Mouse (Mus musculus): ENCODE results near the gene Bud13.
"Not testable (repeated sequence)": the region's sequence is repeated elsewhere in the genome, so short reads cannot be mapped to it uniquely, and the experiment has no call there.

The Bud13 gene

DNA sequence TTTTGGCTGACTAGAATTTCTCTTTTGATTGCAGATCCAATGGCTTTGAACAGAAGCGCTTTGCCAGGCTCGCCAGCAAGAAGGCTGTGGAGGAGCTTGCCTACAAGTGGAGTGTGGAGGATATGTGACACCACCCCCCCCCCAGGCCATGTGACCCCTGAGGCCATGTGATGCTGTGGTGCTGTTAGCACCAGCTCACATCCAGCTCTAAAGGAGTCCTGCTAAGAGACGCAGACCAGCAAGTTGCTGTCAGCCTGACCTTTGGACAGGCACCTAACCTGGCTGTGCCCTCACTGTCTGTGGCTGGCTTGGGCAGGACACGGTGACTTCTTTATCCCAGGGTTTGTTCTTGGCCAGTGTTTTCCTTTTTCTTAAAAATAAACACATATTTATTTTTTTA is 15.6 kb downstream of the Bud13 start:
- DNase-seq (ENCODE audit: low read depth, low spot score): no peak

DNA sequence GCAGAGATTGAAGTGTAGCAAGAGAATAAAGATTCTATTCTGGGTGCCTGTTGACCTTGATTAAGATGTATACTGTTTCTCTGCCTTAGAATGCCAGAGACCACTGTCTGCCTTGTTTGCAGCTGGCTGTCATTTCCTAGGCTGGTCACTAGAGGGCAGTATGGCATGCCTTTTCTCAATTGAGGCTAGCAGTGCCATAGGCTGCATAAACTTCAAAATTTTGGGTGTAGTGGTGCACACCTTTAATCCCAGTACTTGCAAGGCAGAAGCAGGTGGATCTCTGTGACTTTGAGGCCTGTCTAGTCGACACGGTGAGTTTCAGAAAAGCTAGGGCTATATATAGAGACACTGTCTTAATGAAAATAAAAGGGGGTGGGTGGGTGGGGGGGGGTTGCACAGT is 19.3 kb downstream of the Bud13 start:
- no peak for DNase-seq (ENCODE audit: low read depth, low spot score)

DNA sequence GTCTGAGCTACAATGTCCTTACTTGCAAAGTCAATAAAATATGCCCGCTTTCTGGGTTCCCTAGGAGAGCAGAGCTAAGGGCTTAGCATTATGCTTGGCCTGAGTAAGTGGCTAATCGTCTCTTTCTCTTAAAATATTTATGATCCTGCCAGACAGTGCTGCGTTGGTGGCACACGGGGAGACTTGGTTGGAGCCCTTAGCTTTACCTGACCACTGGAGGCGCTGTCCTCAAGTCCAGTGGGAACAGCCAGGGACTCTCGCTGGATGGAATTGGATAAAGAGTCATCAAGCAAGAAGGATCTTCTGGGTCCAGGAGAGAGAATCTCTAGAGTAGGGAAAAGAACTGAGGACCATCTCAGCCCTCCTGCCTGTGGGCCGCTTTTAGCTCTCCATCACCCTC is 26.3 kb downstream of the Bud13 start:
- no peak for DNase-seq (ENCODE audit: low read depth, low spot score)

DNA sequence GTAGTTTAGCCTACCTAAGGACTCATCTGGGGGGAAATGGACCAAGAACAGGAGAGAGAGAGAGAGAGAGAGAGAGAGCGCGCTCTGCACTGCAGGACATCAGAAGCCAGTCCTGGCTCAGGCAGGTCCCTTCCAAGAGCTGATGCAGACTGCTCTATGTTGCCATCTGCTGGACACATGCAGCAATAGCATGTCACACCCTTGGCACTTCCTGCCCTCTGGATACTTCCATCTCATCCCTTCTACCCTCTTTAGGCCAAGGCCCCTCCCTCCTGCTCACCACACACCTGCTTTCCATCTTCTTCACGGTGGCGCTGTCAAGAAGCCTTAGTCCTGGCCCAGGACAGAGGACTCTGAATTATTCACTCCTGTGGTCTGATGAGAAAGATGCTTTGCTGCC is 31.7 kb downstream of the Bud13 start:
- DNase-seq (ENCODE audit: low read depth, low spot score): peak; percentile 71

DNA sequence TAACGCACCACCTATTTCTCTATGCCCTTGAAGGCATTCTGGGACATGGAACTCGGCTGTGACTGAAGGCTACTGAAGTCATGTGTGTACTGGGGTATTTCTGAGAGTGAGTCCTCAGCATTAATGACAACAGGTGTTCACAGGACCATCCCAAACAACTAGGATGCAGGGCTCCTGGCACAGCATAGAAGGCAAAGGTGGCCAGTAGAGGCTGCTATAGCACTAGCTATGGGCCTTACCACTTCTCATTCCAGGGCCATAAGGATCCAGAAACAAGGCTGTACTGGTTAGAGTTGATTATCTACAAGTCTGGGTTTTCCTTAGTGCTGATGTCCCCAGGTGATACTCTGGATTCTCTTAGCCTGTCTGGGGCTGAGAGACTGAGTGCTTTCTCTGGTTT is 32.1 kb downstream of the Bud13 start:
- no peak for DNase-seq (ENCODE audit: low read depth, low spot score)

DNA sequence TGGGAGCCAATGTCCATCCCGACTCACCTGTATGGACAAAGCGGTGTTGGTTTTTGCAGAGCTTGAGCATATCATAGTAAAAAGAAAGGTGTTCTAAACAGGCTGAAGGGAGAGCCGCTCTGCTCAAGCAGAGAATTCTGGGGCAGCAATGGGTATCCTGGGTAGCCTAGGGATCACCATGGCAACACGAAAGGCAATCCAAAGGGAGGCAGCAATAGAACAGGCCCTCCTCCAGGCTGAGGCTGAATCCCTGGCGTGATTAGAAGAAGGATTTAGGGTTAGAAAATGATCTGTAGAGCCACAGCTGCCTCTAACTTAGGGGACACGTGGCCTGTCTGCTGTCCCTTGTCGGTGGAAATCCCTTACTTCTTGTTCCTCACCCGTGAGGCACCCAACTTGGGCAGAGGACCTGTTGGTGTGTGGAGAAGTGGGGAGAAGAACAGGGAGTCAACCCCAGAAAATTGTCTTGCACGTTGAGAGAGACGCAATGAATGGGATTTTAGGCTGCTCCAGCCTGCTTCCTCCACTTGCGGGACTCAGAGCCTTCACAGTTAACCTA is 33.1 kb downstream of the Bud13 start:
- no peak for DNase-seq (ENCODE audit: low read depth, low spot score)

DNA sequence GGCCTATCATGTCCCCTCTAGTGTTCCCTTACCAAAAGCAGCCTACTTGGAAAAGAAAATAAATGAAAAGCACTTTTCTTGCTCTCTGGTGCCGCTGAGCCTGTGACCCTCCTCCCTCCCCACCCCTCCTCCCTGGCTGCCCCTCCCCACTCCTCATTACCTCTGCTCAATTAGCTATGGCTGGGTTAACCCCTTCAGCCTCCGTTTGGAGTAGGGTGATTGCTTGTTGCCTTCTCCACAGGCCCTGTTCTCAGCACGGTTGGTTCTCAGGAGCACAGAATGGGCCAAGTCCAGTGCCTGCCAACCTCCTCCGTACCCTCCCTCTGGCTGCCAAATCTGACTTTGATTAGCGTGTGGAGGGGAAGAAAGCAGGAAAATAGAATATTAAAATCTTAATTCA is 33.6 kb downstream of the Bud13 start:
- no peak for DNase-seq (ENCODE audit: low read depth, low spot score)

DNA sequence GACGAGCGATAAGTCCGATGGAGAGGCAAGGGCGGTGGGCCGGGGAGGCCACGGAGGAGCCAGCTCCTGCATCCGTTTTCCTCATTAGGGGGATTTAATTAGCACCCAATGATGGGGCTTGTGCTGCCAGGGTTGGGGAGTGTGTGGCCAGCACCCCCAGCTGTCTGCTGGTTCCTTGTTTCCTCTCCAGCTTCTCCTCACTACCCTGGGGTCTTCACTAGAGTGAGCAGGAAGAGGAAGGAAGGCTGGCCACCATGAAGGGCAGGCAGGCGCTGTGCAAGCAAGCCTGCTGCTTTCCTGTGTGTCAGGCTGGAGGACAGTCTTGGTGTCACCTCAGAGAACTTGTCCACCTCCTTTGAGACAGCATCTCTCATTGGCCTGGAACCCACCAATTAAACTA is 34.1 kb downstream of the Bud13 start:
- no peak for DNase-seq (ENCODE audit: low read depth, low spot score)

DNA sequence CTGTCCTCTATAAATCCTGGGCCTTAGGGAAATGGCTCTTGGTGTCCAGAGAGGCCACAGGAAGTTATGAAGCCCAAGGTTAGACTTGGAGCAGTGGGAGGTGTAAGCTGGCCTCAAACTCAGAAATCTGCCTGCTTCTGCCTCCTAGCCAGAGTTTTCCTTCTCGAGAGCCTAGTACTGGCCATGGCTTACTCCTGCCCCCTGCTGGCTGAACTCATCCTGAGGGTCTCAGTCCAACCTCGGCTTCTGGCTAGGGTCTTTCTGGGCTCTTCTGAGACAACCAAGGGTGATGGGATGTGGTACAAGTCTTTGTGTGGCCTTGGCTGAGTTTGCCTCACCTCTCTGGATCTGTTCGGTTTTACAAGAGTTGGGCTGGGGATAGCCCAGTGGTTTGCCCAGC is 35.1 kb downstream of the Bud13 start:
- no peak for DNase-seq (ENCODE audit: low read depth, low spot score)

DNA sequence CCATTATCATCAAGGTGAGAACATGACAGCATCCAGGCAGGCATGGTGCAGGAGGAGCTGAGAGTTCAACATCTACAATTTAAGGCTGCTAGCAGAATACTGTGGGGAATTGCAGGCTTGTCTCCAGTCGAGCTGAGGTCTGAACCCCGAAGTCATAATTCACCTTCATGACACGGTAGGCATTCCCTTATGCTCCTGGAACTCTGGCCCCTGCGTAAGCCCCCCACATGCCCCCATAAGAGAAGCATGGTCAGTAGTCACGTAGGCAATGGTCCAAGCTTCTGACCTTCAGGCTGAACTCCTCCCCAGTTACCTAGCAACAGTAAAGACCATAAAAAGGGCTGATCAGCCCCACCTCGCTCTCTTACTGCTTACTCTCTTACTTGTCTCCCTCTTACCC is 37.1 kb downstream of the Bud13 start, which contains the start of gene 4931429L15Rik:
TSS of gene 4931429L15Rik (minus strand) at position 101 of the 400 bp plus-strand sequence.
- not testable (repeated sequence) for DNase-seq (ENCODE audit: low read depth, low spot score)

DNA sequence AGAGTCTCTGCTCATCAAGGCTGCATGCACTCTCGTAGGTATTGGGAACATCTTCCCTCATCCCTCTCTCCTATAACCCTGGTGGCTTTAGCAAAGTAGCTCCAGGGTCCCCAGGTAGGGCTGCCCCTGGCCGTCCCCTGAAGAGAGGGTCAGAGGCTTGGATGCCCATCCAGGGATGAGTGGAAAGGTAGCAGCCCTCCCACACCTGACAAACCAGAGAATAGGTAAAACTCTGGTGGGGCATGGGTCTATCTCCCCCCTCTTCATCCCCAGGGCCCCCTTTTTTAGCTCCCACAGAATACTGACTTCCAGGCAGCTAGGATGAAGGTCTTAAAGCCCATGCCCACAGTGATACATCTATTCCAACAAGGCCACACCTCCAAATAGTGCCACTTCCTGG is 37.7 kb downstream of the Bud13 start:
- no peak for DNase-seq (ENCODE audit: low read depth, low spot score)

DNA sequence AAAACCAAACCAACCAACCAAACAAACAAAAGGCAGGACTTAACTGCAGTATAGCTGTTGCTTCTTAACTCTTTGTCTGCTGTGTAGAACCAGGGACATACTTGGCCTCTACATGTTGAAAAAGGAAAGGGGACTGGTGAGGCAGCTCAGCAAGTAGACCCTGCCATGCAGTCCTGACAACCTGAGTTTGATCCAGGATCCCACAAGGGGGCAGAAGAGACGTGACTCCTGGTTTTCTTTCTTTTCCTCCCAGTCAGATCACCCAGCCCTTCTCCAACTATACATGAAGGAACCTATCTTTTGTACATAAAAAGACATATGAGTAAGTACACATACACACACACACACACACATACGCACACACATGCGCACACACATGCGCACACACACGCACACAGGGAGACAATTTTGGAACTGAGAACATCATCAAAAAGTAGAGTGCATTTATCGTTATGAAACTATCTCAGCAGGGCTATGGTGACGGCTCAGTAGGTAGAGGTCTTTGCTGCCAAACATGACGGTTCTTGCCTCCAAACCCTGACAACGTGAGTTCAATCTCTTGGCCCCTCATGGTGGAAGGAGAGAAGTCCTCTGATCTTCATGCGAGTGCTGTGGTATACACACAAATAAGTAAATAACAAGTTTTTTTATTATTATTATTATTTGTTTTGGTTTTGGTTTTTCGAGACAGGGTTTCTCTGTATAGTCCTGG is 44.0 kb downstream of the Bud13 start:
- DNase-seq (ENCODE audit: low read depth, low spot score): no peak

DNA sequence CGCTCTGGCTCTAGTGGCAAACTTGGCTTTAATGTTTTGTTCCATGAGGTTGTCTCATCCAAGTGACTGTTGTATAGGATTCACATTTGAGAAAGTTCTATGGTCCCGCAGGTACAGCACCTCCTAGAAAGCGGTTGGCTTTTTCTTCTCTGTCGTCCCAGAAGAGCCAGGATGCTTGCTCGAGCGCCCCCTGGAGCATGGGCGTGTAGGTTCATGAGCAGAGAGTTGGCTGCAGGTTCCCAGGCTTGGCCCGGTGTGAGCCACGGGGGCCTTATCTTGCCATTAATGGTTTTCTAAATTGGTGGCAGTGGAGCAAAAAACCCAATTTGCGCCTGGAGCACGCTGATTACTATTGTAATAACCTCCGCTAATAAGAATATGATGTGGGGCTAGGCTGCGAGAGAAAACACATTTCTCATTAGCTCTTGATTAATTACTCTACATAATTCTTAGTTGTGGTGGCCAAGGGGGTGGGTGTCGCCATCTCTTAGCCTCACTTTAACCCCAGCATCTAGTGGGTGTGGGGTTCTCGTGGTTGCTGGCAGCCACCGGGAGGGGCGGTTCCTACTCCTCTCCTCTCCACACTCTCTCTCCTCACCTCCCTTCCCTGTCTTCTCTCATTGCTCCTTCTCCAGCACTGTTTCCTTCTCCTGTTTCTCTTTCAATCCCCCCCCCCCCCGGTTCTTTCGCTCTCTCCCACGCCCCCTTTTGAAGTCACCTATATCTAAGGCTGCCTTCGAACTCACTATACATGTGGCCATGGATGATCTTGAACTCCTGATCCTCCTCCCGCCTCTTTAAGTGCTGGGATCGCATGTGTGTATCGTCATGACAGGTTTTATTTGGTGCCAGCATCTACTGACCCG is 45.1 kb downstream of the Bud13 start:
- no peak for DNase-seq (ENCODE audit: low read depth, low spot score)

DNA sequence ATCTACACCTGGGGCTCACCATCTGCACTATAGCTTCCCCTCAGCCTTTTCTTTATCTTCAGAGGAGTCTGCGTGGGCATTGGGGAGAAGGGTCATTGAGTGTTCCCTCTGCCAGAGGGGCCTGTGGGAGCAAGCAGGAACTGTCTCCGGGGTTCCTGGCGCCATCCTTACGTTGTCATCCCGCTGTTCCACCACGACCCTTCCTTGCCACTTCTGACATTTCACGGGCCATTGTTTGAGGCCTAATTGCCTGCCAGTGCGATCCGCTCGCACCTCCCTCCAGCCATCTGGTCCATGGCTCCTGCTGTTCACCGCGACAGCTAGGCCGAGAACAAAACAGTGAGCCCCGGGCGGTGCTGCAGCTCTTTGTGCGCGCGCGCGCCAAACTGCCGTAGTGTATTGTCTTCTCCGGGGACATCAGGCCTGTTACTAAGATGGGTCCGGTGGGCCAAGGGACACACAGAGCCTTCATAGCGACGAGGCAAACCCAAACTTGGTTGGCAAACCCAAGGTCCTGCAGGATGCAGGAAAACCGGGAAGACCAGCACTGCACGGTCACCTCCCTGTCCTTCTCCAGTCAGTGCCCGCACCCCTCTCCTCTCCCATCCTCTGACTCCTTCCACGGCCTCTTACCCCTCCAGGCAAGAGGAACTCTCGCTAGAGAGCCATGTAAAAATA is 45.9 kb downstream of the Bud13 start:
- DNase-seq (ENCODE audit: low read depth, low spot score): no peak

DNA sequence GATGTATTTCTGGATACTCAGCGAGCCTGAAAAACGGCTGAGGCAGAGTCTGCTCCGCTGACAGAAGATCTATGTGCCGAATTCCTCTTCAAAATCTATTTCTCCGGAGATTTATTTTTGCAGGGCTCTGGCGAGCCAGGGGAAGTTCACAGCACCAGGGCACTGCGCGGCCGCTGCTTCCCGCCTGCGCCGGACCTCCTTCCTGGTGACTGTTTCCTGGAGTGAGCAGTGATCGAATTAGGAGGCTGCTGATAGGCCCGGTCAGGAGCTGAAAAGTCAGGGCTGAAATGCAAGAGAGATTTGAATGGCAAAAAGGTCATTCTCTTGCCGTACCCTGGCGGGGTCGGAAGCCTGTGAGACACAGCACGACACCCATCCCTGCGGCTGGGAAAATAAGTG is 46.4 kb downstream of the Bud13 start:
- DNase-seq (ENCODE audit: low read depth, low spot score): no peak

DNA sequence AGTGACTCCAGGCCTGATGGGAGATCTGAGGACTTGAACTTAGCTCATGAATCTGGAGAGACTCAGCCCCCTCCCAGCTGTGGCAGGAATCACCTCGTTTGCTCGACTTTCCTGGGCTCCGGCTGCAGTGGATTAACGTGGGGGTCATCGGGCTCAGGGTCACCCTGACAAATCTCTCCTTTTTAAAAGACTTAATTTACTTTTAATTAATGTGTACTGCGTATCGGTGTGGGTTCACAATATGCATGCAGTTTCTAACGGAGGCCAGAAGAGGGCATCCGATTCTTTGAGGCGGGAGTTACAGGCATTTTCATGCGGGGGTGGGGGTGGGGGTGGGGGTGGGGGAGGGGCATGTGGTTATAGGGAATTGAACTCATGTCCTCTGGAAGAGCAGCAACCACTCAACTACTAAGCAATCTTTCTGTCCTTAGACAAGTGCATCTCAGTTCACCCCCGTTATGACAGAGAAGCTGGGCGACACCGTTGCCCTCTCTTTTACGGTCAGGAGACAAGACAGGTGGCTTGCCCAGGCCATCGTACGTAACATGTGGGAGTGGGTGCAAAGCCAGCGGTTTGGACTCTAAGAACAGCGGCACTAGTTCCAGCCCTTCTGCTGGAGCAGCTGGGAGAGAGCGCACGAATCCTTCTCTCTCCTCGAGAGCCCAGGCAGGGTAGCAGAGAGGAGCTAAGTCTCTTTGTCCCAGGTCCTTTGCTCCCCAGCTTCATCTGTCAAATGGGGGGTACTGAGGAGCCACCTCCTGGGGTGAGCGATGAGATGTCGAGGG is 47.2 kb downstream of the Bud13 start:
- no peak for DNase-seq (ENCODE audit: low read depth, low spot score)

DNA sequence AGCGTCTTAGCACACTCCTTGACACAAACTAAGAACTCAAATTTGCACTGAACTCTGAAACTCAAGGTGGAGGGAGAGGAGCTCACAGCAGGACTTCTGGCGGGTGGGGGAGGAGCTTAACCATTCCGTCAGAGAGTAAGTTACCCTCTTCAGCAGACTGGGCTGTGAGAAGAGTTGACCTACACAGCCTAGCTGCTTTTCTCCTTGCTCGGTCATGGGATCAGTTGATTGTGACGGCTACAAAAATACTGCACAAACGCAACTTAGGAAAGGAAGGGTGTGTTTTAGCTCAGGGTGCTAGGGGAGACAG is 47.7 kb downstream of the Bud13 start:
- no peak for DNase-seq (ENCODE audit: low read depth, low spot score)

DNA sequence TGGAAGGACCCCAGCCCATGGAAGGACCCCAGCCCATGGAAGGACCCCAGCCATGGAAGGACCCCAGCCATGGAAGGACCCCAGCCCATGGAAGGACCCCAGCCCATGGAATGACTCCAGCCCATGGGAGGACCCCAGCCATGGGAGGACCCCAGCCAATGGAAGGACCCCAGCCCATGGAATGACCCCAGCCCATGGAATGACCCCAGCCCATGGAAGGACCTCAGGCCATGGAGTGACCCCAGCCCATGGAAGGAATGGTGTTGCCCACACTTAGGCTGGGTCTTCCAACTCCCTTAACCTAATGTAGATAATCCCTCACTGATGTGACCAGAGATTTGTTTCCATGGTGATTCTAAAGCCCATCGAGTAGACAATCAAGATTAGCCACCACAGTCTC is 48.5 kb downstream of the Bud13 start:
- DNase-seq (ENCODE audit: low read depth, low spot score): no peak

DNA sequence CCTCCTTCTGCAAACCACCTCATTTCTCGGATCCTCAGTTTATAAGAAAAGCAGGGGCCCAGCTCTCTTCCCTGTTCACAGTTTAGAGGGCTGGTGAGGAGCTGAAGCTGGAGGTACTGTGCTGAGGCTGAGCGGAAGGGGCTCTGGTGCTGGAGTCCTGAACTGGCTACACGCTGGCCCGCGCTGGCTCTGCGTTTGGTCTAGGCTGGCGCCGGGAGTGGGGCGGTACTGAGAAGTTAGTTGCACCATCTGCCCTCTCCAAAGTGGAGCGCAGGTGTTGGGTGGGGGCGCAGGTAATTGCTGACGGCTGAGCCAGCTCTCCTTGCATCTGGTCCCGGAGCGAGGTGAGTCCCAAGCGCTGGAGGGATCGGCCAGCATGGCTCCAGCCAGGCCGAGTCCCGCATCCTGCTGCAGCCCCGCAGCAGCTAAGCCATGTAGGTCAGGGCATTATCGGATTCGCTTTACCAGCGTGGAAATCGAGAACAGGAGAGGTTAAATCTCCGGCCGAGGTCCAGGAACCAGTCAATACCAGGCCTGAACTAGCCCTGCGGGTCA is 51.7 kb downstream of the Bud13 start:
- no peak for DNase-seq (ENCODE audit: low read depth, low spot score)

DNA sequence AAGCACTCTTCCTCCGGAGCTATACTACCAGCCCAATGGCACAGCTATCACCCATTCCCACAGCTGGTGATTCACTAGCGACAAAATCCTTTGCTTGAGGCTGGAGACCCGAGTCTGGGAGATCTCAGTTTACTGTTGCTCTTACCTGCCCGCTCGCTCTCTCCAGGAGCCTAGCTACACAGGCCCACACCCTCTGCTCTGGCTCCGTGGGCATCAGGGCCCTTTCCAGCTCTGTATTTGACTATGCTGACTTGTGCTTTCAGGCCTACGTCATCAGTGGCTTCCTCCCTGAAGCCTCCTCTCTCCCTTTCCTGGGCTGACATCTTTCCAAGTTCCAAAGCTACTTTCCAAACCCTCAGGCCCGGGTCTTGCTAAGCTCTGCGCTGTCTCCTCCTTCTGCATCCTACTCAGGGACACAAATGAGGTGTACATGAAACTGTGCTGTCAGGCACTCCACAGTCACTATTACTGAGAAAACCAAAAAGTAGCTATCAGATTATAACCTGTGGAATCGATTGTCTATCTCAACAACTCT is 52.7 kb downstream of the Bud13 start:
- no peak for DNase-seq (ENCODE audit: low read depth, low spot score)

DNA sequence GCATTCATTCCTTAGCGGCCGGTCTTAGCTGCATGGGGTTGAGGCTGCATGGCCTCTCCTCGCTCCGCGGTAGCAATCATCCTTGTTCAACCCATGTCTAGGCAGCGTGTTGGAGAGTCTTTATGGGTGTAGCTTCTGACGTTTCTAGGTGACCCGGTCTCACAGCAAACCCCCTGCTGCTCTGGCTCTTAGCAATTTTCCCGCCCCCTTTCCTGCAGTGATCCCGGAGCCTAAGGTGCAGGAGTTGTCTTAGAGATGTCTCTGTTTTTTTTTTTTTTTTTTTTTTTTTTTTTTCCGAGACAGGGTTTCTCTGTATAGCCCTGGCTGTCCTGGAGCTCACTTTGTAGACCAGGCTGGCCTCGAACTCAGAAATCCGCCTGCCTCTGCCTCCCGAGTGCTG is 53.5 kb downstream of the Bud13 start:
- DNase-seq (ENCODE audit: low read depth, low spot score): not testable (repeated sequence)

Measured in embryo, embryonic 11.5 days (tissue).